ENCODE assay signal across 21 mouse cellular contexts in the genomic region with DNA sequence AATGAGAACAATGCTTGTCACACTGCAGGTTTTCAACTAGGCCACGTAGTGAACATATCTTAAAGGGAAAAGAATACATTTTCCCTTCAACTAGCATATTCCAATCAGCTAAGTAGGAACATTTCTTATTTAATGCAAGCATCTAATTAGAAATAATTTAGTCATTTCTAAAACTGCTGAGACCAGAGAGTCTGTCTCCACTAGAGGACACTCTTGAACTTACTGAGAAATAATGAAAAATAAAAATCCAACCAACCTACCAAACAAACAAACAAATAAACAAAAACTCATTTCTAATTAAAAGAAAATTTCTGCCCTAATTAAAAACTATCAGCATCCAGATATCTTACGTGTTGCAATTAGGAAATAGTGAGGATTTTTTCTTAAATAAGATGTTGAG.
"Had no signal": no experiment of that assay in that cellular context is flagged by ENCODE, and none has a peak within 500 bp of the region (broad histone marks: within the 10 kb centered on the region; RNA-seq: fewer than 3 reads in every experiment).

No protein-coding gene starts in this region.

- H3K27me3 ChIP-seq: limb, embryonic 13.5 days; liver, embryonic 13.5 days; neural tube, embryonic 12.5 days; neural tube, embryonic 15.5 days had no signal

- H3K27ac ChIP-seq: limb, embryonic 10.5 days; limb, embryonic 13.5 days; liver, embryonic 13.5 days; neural tube, embryonic 12.5 days; neural tube, embryonic 15.5 days; stomach, postnatal 0 days had no signal

- H3K4me1 ChIP-seq: limb, embryonic 10.5 days; limb, embryonic 13.5 days; liver, embryonic 13.5 days; neural tube, embryonic 12.5 days; neural tube, embryonic 15.5 days had no signal

- H3K36me3 ChIP-seq: limb, embryonic 10.5 days; limb, embryonic 13.5 days; liver, embryonic 13.5 days; neural tube, embryonic 12.5 days; neural tube, embryonic 15.5 days had no signal

- H3K9ac ChIP-seq: limb, embryonic 13.5 days; liver, embryonic 13.5 days; neural tube, embryonic 12.5 days; neural tube, embryonic 15.5 days had no signal

- DNase-seq: kidney, adult 18-20 months; kidney, adult 9 months; kidney, postnatal 14 days; kidney, postnatal 4 days; layer of hippocampus, adult 9-11 months; liver, embryonic 13.5 days; lung, adult 2 months; lung, postnatal 14 days; lung, postnatal 4 days; right cerebral cortex, adult 18-20 months; right cerebral cortex, postnatal 14 days; right cerebral cortex, postnatal 4 days; thymus, adult 2 months; thymus, postnatal 14 days; thymus, postnatal 4 days had no signal

- H3K4me2 ChIP-seq: limb, embryonic 13.5 days; liver, embryonic 13.5 days; midbrain, embryonic 11.5 days; neural tube, embryonic 12.5 days; neural tube, embryonic 15.5 days had no signal

- H3K9me3 ChIP-seq: limb, embryonic 10.5 days; limb, embryonic 13.5 days; liver, embryonic 13.5 days; neural tube, embryonic 12.5 days; neural tube, embryonic 15.5 days had no signal

- H3K4me3 ChIP-seq: limb, embryonic 10.5 days; limb, embryonic 13.5 days; liver, embryonic 13.5 days; neural tube, embryonic 12.5 days; neural tube, embryonic 15.5 days had no signal
